Mouse (Mus musculus) hematopoietic stem cell, adult 5-6 weeks (primary cell): ENCODE measurements at regions not wholly inside any gene's neighbourhood (a gene's known extent, or its start where the extent isn't known, plus 50 kb on each side); places are given as distances from the start of the nearest gene placed in this dataset.

ENCODE experiments used
- ATAC-seq, 2 experiments: fragments of 125-278 bp in 1 of 2; replicated peaks in 1 of 2; 2 replicates each; pipeline ENCODE4 v1.8.0; 2016 to 2017; ENCODE audit warnings: inconsistent platforms in 2 of 2, mild to moderate bottlenecking in 2 of 2, moderate number of reproducible peaks in 2 of 2, low read depth in 1 of 2, moderate TSS enrichment in 1 of 2; ENCODE audit not compliant: low FRiP score in 2 of 2, poor library complexity in 2 of 2, severe bottlenecking in 2 of 2, insufficient read depth in 1 of 2, low TSS enrichment in 1 of 2

GRCm38 (mm10) chr1:23574461-23574860, 176.9 kb upstream of the Ogfrl1 start:
- no peak for ATAC-seq

DNA sequence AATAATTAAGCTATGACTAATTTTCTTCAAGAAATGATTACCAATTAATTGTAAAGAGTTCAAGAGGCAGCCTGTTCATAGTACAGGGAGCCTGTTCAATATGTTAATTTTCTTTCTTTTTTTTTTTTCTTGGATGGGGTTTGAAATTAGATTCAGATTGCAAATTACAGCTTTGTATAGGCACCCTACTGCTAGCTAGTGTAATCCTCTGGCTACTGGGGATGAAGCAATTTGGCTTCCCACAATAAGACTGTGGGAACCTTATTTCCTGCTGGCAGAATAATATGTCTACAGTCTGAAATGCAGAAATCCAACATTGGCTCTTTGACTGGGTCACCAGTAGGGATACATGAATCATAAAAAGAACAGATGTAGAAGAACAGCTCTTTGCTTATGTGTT, 177.4 kb upstream of the Ogfrl1 start:
- no peak for ATAC-seq

GRCm38 (mm10) chr1:23575515-23575914, 177.9 kb upstream of the Ogfrl1 start:
- no peak for ATAC-seq

DNA sequence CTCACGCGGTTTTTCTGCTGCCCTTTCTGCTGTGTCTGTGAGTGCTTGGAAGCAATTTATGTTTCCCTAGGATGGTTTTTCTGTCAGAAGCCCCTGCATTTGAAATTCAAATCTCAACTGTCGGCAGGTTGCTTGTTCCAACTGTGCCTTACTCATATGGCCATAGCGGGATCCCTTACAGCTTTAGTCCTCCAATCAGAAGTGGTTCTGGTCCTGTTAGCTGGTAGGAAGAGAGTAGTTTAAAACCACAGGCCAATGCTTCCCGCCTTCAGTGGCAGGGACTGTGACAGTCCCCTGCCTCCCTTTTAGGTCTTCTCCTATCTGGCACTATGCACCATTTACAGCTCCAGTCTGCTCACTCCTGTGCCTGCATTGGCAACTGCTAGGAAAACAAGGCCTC, 178.6 kb upstream of the Ogfrl1 start:
- ATAC-seq, result no peak

DNA sequence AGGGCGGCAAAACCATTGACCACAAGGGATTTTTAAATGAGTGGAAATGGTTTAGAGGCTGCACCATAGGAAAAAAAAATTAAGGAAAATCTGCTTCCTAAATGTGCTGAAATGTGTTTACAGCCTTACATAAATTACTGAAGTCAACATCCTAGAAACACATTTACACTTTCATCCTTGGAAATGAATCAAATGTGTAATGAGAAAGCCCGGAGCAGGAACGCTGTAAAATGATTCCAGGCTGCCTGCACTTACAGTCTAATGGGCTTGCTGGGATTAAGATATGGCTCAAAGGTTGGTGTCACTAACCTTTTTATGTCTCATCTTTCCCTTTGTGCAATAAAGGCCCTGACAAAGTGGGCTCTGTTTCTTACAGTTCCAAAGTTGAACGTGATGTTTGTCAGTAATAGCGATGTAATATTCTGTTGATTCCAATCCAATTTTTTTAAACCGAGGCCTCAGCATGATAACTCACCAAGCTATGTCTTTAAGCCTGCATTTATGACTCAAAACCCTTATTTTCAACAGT, 172.1 kb upstream of the B3gat2 start:
- no peak for ATAC-seq

DNA sequence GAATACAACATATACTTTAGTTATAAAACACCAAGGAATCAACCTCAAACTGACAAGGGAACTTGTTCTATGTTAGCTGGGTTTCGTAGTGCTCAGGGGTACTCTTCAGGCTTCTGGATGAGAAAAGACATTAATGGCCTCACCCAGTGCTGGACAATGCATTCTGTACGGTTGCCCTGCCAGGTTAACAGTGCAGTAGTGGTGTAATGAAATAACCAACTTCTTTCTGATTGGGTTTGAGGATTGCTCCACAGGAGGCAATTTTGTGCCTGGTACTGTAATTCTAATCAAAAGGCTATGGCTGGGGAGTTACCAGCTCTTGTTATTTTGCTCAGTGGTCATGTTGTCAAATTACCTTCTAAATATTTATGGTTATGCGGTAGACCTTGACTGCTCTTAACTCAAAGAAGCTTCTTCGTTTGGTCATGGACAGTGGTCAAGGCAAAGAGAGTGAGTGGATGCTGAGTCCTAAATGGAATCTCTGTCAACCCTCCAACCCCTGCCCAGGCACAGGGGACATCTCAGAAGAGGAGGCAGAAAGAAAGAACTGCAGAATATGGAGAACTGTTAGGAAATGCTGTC, 158.8 kb upstream of the B3gat2 start:
- ATAC-seq, result no peak

GRCm38 (mm10) chr1:23629366-23629765, 132.2 kb upstream of the B3gat2 start:
- no peak for ATAC-seq

- ATAC-seq, result no peak
Observed at GRCm38 (mm10) chr1:23645093-23645492, 116.5 kb upstream of the B3gat2 start.

GRCm38 (mm10) chr1:23648875-23649506, 112.6 kb upstream of the B3gat2 start:
- ATAC-seq, result no peak

DNA sequence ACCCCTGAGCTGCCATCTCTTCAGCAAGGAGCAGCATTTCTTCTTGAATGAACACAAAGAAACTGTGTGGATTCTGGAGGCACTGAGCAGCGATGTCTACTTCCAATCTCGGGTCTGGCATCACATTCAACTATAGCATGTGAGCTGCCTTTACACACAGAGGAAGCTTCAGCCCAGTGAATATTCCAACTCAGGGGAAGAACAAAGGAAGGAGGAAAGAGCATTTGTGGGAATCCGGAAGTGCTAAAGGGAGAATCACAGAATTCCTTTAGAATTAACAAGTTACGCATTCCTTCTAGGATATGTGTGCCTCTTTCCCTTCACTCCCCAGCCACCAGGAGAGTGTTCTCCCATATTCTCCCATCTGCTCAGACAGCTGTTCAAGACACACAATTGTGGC, 111.7 kb upstream of the B3gat2 start:
- ATAC-seq, result no peak

DNA sequence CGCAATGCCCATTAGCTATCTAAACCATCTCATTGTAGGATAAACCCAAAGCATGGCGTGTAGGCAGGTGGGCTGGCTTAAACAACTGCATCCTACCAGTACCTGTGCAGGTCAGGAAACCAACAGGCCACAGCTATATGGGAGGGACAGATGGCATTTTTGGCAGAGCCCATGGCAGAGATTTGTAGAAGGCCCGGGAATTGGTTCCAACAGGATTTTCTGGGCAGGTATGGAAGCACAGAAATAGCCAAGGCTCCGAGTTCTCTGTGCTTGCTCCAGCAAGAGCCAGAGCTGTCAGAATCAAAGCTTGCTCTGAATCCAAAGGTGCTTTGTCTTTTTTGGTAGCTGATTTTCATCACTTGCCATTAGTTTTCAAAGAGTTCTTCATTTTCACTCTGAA, 107.9 kb upstream of the B3gat2 start:
- ATAC-seq, result no peak

DNA sequence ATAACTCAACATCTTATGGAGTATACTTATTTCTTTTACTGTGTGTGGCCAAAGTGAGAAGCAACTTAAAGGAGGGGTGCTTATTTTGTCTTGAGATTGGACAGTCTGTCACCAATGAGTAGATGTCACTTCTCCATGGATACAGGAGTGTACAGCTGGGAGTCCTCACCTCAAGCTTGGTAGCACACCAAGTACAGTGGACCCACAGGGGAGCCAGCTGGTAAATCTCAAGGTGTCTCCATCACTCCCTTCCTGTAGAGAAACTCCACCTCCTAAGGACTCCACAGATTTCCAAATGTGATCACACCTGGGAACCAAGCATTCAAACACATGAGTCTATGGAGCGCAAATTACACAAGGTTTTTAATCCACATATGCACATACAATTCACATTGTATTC, 105.8 kb upstream of the B3gat2 start:
- ATAC-seq, result no peak

- ATAC-seq, result no peak
Observed at GRCm38 (mm10) chr1:23656302-23656701, 105.3 kb upstream of the B3gat2 start.

- ATAC-seq, result no peak
Observed at GRCm38 (mm10) chr1:23656718-23657117, 104.8 kb upstream of the B3gat2 start.

- no peak for ATAC-seq
Observed at GRCm38 (mm10) chr1:23670514-23670913, 91.0 kb upstream of the B3gat2 start.

- no peak for ATAC-seq
Observed at GRCm38 (mm10) chr1:23674357-23674756, 87.2 kb upstream of the B3gat2 start.

DNA sequence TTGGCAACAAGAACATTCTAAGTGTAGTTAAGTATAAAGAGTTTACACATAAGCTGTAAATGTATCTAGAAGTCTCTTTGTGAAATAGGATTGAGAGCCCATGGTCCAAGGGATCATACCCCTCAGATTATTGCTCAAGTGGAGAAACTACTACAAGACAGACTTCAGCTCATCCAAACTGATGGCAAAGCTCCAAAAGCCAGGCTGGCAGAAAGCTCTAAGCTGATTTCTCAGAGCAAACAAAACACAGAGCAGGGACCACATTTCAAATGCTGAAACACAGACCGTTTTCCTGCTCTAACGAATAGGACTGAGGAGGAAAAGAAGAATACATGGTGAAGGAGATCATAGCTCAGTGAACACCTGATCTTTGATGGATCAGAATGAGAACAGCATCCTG, 85.3 kb upstream of the B3gat2 start:
- ATAC-seq, result no peak

GRCm38 (mm10) chr1:23689398-23689797, 72.2 kb upstream of the B3gat2 start:
- ATAC-seq, result no peak

- peak; percentile 27 to 42; a peak in 2 of 4 replicates for ATAC-seq
Observed at GRCm38 (mm10) chr1:23705489-23705888, 56.1 kb upstream of the B3gat2 start.
